Mouse (Mus musculus): Measurements from ENCODE around the gene Hoxc10. TPM values are rescaled to one million over a fixed set of nuclear protein-coding genes. Genes with fewer than 3 reads are reported as not detected.
A peak's percentile ranks its signal among the peaks of the same experiment; 100 is the strongest.

Gene Hoxc10
- total and polyA plus RNA-seq, 2 experiments from 2014 or later, result not detected

GRCm38 (mm10) chr15:103013238-103013984 is 46.8 kb downstream of the Hoxc10 start:
- Histone ChIP-seq H3K36me3 (replicated peaks; ENCODE audit: control insufficient read depth, insufficient read depth, low read length) (no peaks in the 10 kb centered on the region), H3K9me3 (replicated peaks; ENCODE audit: control insufficient read depth, low read length) (no peaks in the 10 kb centered on the region), H3K27ac (ENCODE audit: low read depth) (no peak overlapping the region), H3K27me3 (ENCODE audit: control insufficient read depth, insufficient read depth, low read length) (peaks cover 99% of the 10 kb centered on the region), H3K9ac (replicated peaks; ENCODE audit: low read depth, low read length) (no peak overlapping the region), H3K4me3 (ENCODE audit: low read depth, low read length) (peak overlapping the region; percentile 21), H3K4me1 (ENCODE audit: control insufficient read depth, insufficient read depth) (no peaks in the 10 kb centered on the region), H3K4me2 (ENCODE audit: low read depth, low read length) (no peak overlapping the region)
- DNase-seq (ENCODE audit: low spot score) (peak; percentile 74), ATAC-seq (ENCODE audit: insufficient read depth, low read depth) (no peak)
- 6% methylated on average over 17 of the region's 17 CpGs for WGBS
- TF ChIP-seq CTCF (IDR thresholded peaks at IDR 0.05; ENCODE audit: low read depth) (peak; percentile 67), EP300 (IDR thresholded peaks at IDR 0.05; ENCODE audit: low read depth) (no peak)

- H3K4me1 ChIP-seq (ENCODE audit: control insufficient read depth, insufficient read depth), result no peaks in the 10 kb centered on the region
- 1% methylated on average over 51 of the region's 57 CpGs for WGBS
- no peaks in the 10 kb centered on the region for H3K9me3 ChIP-seq (replicated peaks; ENCODE audit: control insufficient read depth, low read length)
- peak overlapping the region; percentile 21 for H3K4me3 ChIP-seq (ENCODE audit: low read depth, low read length)
- H3K9ac ChIP-seq (replicated peaks; ENCODE audit: low read depth, low read length), result no peak overlapping the region
- DNase-seq (ENCODE audit: low spot score) (no peak), ATAC-seq (ENCODE audit: insufficient read depth, low read depth) (0 out of 2 replicates have a peak, but pooled peaks have one; percentile 33)
- no peak overlapping the region for H3K27ac ChIP-seq (ENCODE audit: low read depth)
- TF ChIP-seq CTCF (IDR thresholded peaks at IDR 0.05; ENCODE audit: low read depth), result no peak
- no peak for TF ChIP-seq EP300 (IDR thresholded peaks at IDR 0.05; ENCODE audit: low read depth)
- H3K4me2 ChIP-seq (ENCODE audit: low read depth, low read length), result peak overlapping the region; percentile 10; the same call in 1 of the 2 replicates
- H3K36me3 ChIP-seq (replicated peaks; ENCODE audit: control insufficient read depth, insufficient read depth, low read length), result no peaks in the 10 kb centered on the region
- peaks cover 99% of the 10 kb centered on the region for H3K27me3 ChIP-seq (ENCODE audit: control insufficient read depth, insufficient read depth, low read length)
Measured at GRCm38 (mm10) chr15:103014166-103015008, 47.8 kb downstream of the Hoxc10 start.

GRCm38 (mm10) chr15:103015009-103015399 is 48.4 kb downstream of the Hoxc10 start:
- peak overlapping the region; percentile 13; the same call in 1 of the 2 replicates for H3K4me3 ChIP-seq (ENCODE audit: low read depth, low read length)
- ATAC-seq (ENCODE audit: insufficient read depth, low read depth), result no peak

GRCm38 (mm10) chr15:103015406-103016166 is 49.0 kb downstream of the Hoxc10 start:
- TF ChIP-seq CTCF (IDR thresholded peaks at IDR 0.05; ENCODE audit: low read depth) (no peak), EP300 (IDR thresholded peaks at IDR 0.05; ENCODE audit: low read depth) (no peak)
- Histone ChIP-seq H3K27me3 (ENCODE audit: control insufficient read depth, insufficient read depth, low read length) (peaks cover 99% of the 10 kb centered on the region), H3K4me1 (ENCODE audit: control insufficient read depth, insufficient read depth) (no peaks in the 10 kb centered on the region), H3K27ac (ENCODE audit: low read depth) (no peak overlapping the region), H3K9ac (replicated peaks; ENCODE audit: low read depth, low read length) (no peak overlapping the region), H3K4me2 (ENCODE audit: low read depth, low read length) (no peak overlapping the region), H3K36me3 (replicated peaks; ENCODE audit: control insufficient read depth, insufficient read depth, low read length) (no peaks in the 10 kb centered on the region), H3K4me3 (ENCODE audit: low read depth, low read length) (0 out of 2 replicates have a peak overlapping the region, but pooled peaks have one; percentile 13), H3K9me3 (replicated peaks; ENCODE audit: control insufficient read depth, low read length) (no peaks in the 10 kb centered on the region)
- WGBS, result 7% methylated on average over 19 of the region's 19 CpGs
- DNase-seq (ENCODE audit: low spot score) (no peak), ATAC-seq (ENCODE audit: insufficient read depth, low read depth) (no peak)

More at GRCm38 (mm10) chr15:103015009-103015399, 48.4 kb downstream of the Hoxc10 start:
- Histone ChIP-seq H3K4me1 (ENCODE audit: control insufficient read depth, insufficient read depth) (no peaks in the 10 kb centered on the region), H3K9ac (replicated peaks; ENCODE audit: low read depth, low read length) (no peak overlapping the region), H3K4me2 (ENCODE audit: low read depth, low read length) (no peak overlapping the region), H3K27ac (ENCODE audit: low read depth) (no peak overlapping the region), H3K27me3 (ENCODE audit: control insufficient read depth, insufficient read depth, low read length) (peaks cover 99% of the 10 kb centered on the region), H3K9me3 (replicated peaks; ENCODE audit: control insufficient read depth, low read length) (no peaks in the 10 kb centered on the region), H3K36me3 (replicated peaks; ENCODE audit: control insufficient read depth, insufficient read depth, low read length) (no peaks in the 10 kb centered on the region)
- TF ChIP-seq EP300 (IDR thresholded peaks at IDR 0.05; ENCODE audit: low read depth) (no peak), CTCF (IDR thresholded peaks at IDR 0.05; ENCODE audit: low read depth) (no peak)
- WGBS, result 2% methylated on average over 28 of the region's 28 CpGs
- DNase-seq (ENCODE audit: low spot score), result no peak

GRCm38 (mm10) chr15:103018636-103019035 is 52.0 kb downstream of the Hoxc10 start, which contains the start of gene Hoxc4:
TSS of gene Hoxc4 (plus strand) at chr15:103018934.
- Histone ChIP-seq H3K4me1 (ENCODE audit: control insufficient read depth, insufficient read depth) (no peaks in the 10 kb centered on the region), H3K4me2 (ENCODE audit: low read depth, low read length) (no peak within 1 kb of the TSS), H3K27me3 (ENCODE audit: control insufficient read depth, insufficient read depth, low read length) (peaks cover 100% of the 10 kb centered on the region), H3K4me3 (ENCODE audit: low read depth, low read length) (no peak within 1 kb of the TSS), H3K9me3 (replicated peaks; ENCODE audit: control insufficient read depth, low read length) (no peaks in the 10 kb centered on the region), H3K9ac (replicated peaks; ENCODE audit: low read depth, low read length) (no peak within 1 kb of the TSS), H3K36me3 (replicated peaks; ENCODE audit: control insufficient read depth, insufficient read depth, low read length) (no peaks in the 10 kb centered on the region), H3K27ac (ENCODE audit: low read depth) (no peak within 1 kb of the TSS)
- DNase-seq (ENCODE audit: low spot score) (no peak), ATAC-seq (ENCODE audit: insufficient read depth, low read depth) (no peak)
- TF ChIP-seq CTCF (IDR thresholded peaks at IDR 0.05; ENCODE audit: low read depth) (no peak), EP300 (IDR thresholded peaks at IDR 0.05; ENCODE audit: low read depth) (no peak)
- 17% methylated on average over 9 of the region's 9 CpGs for WGBS

All from heart, postnatal 0 days (tissue).